Mouse (Mus musculus) liver, embryonic 11.5 days (tissue): ENCODE measurements around the gene Olfr266. TPM values are rescaled to one million over a fixed set of nuclear protein-coding genes. Genes with fewer than 3 reads are reported as not detected.

ENCODE experiments used
- ATAC-seq: fragments of 200-750 bp; cut with Nextera tagmentation; replicated peaks from 2 replicates; pipeline ENCODE4 v1.8.0; 2017; ENCODE audit warnings: moderate number of reproducible peaks, mild to moderate bottlenecking, moderate TSS enrichment, moderate library complexity; ENCODE audit not compliant: low FRiP score
- DNase-seq: peaks from one replicate; pipeline ENCODE4 v3.0.0-alpha.2; 2017; ENCODE audit warnings: low spot score
- H3K27ac ChIP-seq: fragments of 300-500 bp; sonication (generic); 2 replicates; pipeline ENCODE4 v1.5.1; 2014; ENCODE audit warnings: mild to moderate bottlenecking, low read depth, low read length, control low read depth
- H3K27me3 ChIP-seq: fragments of 300-500 bp; sonication (generic); replicated peaks from 2 replicates; pipeline ENCODE4 v1.6.1; 2014; ENCODE audit warnings: low read length, mixed read lengths; ENCODE audit not compliant: control insufficient read depth, insufficient read depth
- H3K36me3 ChIP-seq: fragments of 300-500 bp; sonication (generic); 2 replicates; pipeline ENCODE4 v1.6.1; 2014; ENCODE audit warnings: mild to moderate bottlenecking, low read length, moderate library complexity, mixed read lengths; ENCODE audit not compliant: control insufficient read depth, insufficient read depth
- H3K4me1 ChIP-seq: fragments of 300-500 bp; sonication (generic); replicated peaks from 2 replicates; pipeline ENCODE4 v1.6.1; 2014; ENCODE audit warnings: low read length, mixed read lengths; ENCODE audit not compliant: control insufficient read depth, insufficient read depth
- H3K4me2 ChIP-seq: fragments of 300-500 bp; sonication (generic); 2 replicates; pipeline ENCODE4 v1.6.1; 2014; ENCODE audit warnings: mild to moderate bottlenecking, control low read depth, moderate library complexity
- H3K4me3 ChIP-seq: fragments of 300-500 bp; sonication (generic); 2 replicates; pipeline ENCODE4 v1.5.1; 2014; ENCODE audit warnings: low read depth, low read length, control low read depth
- H3K9ac ChIP-seq: fragments of 300-500 bp; sonication (generic); 2 replicates; pipeline ENCODE4 v1.6.1; 2014; ENCODE audit warnings: low read depth, low read length, control low read depth
- H3K9me3 ChIP-seq: fragments of 300-500 bp; sonication (generic); 2 replicates; pipeline ENCODE4 v1.6.1; 2016; ENCODE audit warnings: low read length, inconsistent platforms, mixed read lengths; ENCODE audit not compliant: control insufficient read depth
- WGBS: fragments of 180-500 bp; shearing (Covaris S2); extraction: QIAGEN DNeasy Blood & Tissue Kit; methylation state at CpG from one replicate; pipeline ENCODE4 v1.1.7; 2014; 5-methylcytosine and 5-hydroxymethylcytosine counted together
- polyA plus RNA-seq: library from polyadenylated mRNA; unstranded; fragments of >200 nt; fragmentation: Nextera tagmentation; extraction: Ambion mirVana; gene quantifications from 2 replicates; pipeline ENCODE4 v1.2.1, GENCODE M21; 2014

The Olfr266 gene
- polyA plus RNA-seq, 1 experiment from 2014 or later = not detected

GRCm38 (mm10) chr3:106787972-106788371, 38.1 kb downstream of the Olfr266 start:
- H3K9ac ChIP-seq = no peak overlapping the region
- DNase-seq = no peak
- peak; percentile 20; the same call in 1 of the 2 replicates for ATAC-seq
- no peaks in the 10 kb centered on the region for H3K36me3 ChIP-seq
- H3K4me1 ChIP-seq = no peaks in the 10 kb centered on the region
- H3K27me3 ChIP-seq = no peaks in the 10 kb centered on the region
- H3K4me3 ChIP-seq = no peak overlapping the region
- H3K27ac ChIP-seq = no peak overlapping the region
- no peak overlapping the region for H3K4me2 ChIP-seq
- H3K9me3 ChIP-seq = no peaks in the 10 kb centered on the region

GRCm38 (mm10) chr3:106785130-106785529, 41.0 kb downstream of the Olfr266 start:
- ATAC-seq = no peak
- H3K27ac ChIP-seq = no peak overlapping the region
- no peak overlapping the region for H3K4me3 ChIP-seq
- 57% methylated on average over 3 of the region's 3 CpGs for WGBS
- no peaks in the 10 kb centered on the region for H3K27me3 ChIP-seq
- DNase-seq = no peak
- no peaks in the 10 kb centered on the region for H3K9me3 ChIP-seq
- H3K4me2 ChIP-seq = no peak overlapping the region
- no peaks in the 10 kb centered on the region for H3K36me3 ChIP-seq
- no peak overlapping the region for H3K9ac ChIP-seq
- no peaks in the 10 kb centered on the region for H3K4me1 ChIP-seq

- H3K4me1 ChIP-seq = no peaks in the 10 kb centered on the region
- H3K27me3 ChIP-seq = no peaks in the 10 kb centered on the region
- DNase-seq = no peak
- WGBS = 79% methylated on average over 1 of the region's 1 CpGs
- H3K9me3 ChIP-seq = no peaks in the 10 kb centered on the region
- H3K4me2 ChIP-seq = no peak overlapping the region
- no peaks in the 10 kb centered on the region; the same call in 1 of the 2 replicates for H3K36me3 ChIP-seq
- no peak overlapping the region for H3K27ac ChIP-seq
- no peak overlapping the region for H3K4me3 ChIP-seq
- ATAC-seq = no peak
- no peak overlapping the region for H3K9ac ChIP-seq
Observed at GRCm38 (mm10) chr3:106771834-106772233, 54.3 kb downstream of the Olfr266 start.

Other genes starting within 250 kb of the Olfr266 start
- gene Lrif1, start 141.3 kb downstream of the Olfr266 start, polyA plus RNA-seq = 10.7 and 11.8 TPM in 2 replicates
- 14.5 and 15.2 TPM in 2 replicates for gene Cd53, start 36.1 kb downstream of the Olfr266 start, polyA plus RNA-seq
- gene Kcna3, start 209.9 kb upstream of the Olfr266 start, polyA plus RNA-seq = 3.4 and 3.6 TPM in 2 replicates